Comparison of ENCODE assay signal across 8 mouse cellular contexts in genomic region chr6:148931281-148931680, GRCm38 (mm10). TPM values are rescaled to one million over a fixed set of nuclear protein-coding genes. Genes with fewer than 3 reads are reported as not detected.
DNase-seq lines count a peak whose midpoint lies in the region; ATAC-seq and TF ChIP-seq lines count a peak whose summit lies in the region.

No protein-coding gene starts in this region.

- H3K9ac ChIP-seq in liver, adult 2 months (ENCODE audit: low read depth, low read length) = no peak overlapping the region

- peaks cover 13% of the 10 kb centered on the region for H3K36me3 ChIP-seq in liver, adult 2 months (ENCODE audit: control insufficient read depth, insufficient read depth, low read length)

- TF ChIP-seq CTCF in liver, adult 2 months (IDR thresholded peaks at IDR 0.05; ENCODE audit: low read depth, low read length) = no peak

- H3K27me3 ChIP-seq in liver, adult 2 months (ENCODE audit: control insufficient read depth, insufficient read depth, low read length) = no peaks in the 10 kb centered on the region

- H3K27ac ChIP-seq in liver, adult 2 months (replicated peaks; ENCODE audit: insufficient read depth, low read depth, low read length) = no peak overlapping the region

- no peaks in the 10 kb centered on the region; the same call in 1 of the 2 replicates for H3K4me1 ChIP-seq in liver, adult 2 months (ENCODE audit: control insufficient read depth, insufficient read depth, low read length)

- H3K79me2 ChIP-seq in liver, adult 2 months (ENCODE audit: control insufficient read depth, insufficient read depth, low read length) = no peaks in the 10 kb centered on the region

- no peak for ATAC-seq in CD4-positive, CD25-positive, alpha-beta regulatory T cell, adult 4 months

- DNase-seq in CD4-positive, CD25-positive, alpha-beta regulatory T cell, adult 2 months (ENCODE audit: low read depth, low spot score) = peak; percentile 49
- DNase-seq in kidney, postnatal 25 days = peak; percentile 27 to 36
- DNase-seq in kidney, adult 9 months = no peak
- DNase-seq in B cell, adult 2 months = peak; percentile 53 to 55
- DNase-seq in liver, adult 2 months (ENCODE audit: extremely low read depth, low read depth, low spot score) = peak; percentile 21
- no peak for DNase-seq in gastrocnemius, adult 8-10 months (ENCODE audit: low spot score in 2 of 2)
- no peak for DNase-seq in urinary bladder, postnatal 25 days (ENCODE audit: low spot score)

- no peak for TF ChIP-seq POLR2A in liver, adult 2 months (IDR thresholded peaks at IDR 0.05; ENCODE audit: extremely low read depth, insufficient read depth, low read length)

- 88% methylated on average over 6 of the region's 6 CpGs for WGBS in liver, adult 2 months

- no peak overlapping the region for H3K4me3 ChIP-seq in liver, adult 2 months (ENCODE audit: insufficient read depth, low read depth, low read length)

RNA-seq across cellular contexts. Expression of gene Sinhcaf, which starts 15.0 kb away (rescaled TPM):
- 10 to 100 TPM; 61.1 to 67.1 TPM for polyA plus RNA-seq in CD4-positive, CD25-positive, alpha-beta regulatory T cell, adult 4 months (2017; shearing (Covaris generic))
- 2.7 and 3.2 TPM in 2 replicates for total RNA-seq in liver, adult 2 months (2014; rRNA removed)
- 0.46 and 0.67 TPM in 2 replicates for polyA plus RNA-seq in liver, adult 2 months (2012; rRNA removed)
- total RNA-seq in gastrocnemius, adult 8-10 months (2022) = under 1 TPM; 0.29 to 0.82 (median 0.59) TPM

RNA-seq across cellular contexts. Expression of gene Caprin2, which starts 35.2 kb away (rescaled TPM):
- 1 to 10 TPM; 4.8 to 5.8 TPM for polyA plus RNA-seq in CD4-positive, CD25-positive, alpha-beta regulatory T cell, adult 4 months (2017; shearing (Covaris generic))
- 3.0 and 4.1 TPM in 2 replicates for total RNA-seq in liver, adult 2 months (2014; rRNA removed)
- 1.4 and 3.6 TPM in 2 replicates for polyA plus RNA-seq in liver, adult 2 months (2012; rRNA removed)
- 1 to 10 TPM; 2.2 to 3.3 (median 3.1) TPM for total RNA-seq in gastrocnemius, adult 8-10 months (2022)

Comparison
In these comparisons a context has a peak if more than half of its experiments do, and no peak if none do; other contexts are left out.
1. DNase-seq: peak in CD4-positive, CD25-positive, alpha-beta regulatory T cell, adult 2 months (single experiment), kidney, postnatal 25 days (2 of 2), B cell, adult 2 months (2 of 2) and liver, adult 2 months (single experiment); none in kidney, adult 9 months (single experiment), gastrocnemius, adult 8-10 months (0 of 2) and urinary bladder, postnatal 25 days (single experiment).